Mouse (Mus musculus) liver, adult (tissue): ENCODE data around the gene Lpp.

ENCODE experiments used
- GATA4 ChIP-seq: IDR thresholded peaks from 2 replicates; pipeline ENCODE4 v1.6.1; 2014; ENCODE audit warnings: mild to moderate bottlenecking, low read length; ENCODE audit not compliant: insufficient replicate concordance

Lpp gene

GRCm38 (mm10) chr16:24644760-24645406 is 251.6 kb downstream of the Lpp start:
- TF ChIP-seq GATA4: no peak

GRCm38 (mm10) chr16:24645906-24646603 is 252.7 kb downstream of the Lpp start:
- no peak for TF ChIP-seq GATA4

- no peak for TF ChIP-seq GATA4
Observed at GRCm38 (mm10) chr16:24651655-24652654, 258.6 kb downstream of the Lpp start.

GRCm38 (mm10) chr16:24653041-24653440 is 259.7 kb downstream of the Lpp start:
- TF ChIP-seq GATA4: no peak

- TF ChIP-seq GATA4: no peak
Observed at GRCm38 (mm10) chr16:24655116-24655515, 261.8 kb downstream of the Lpp start.

- no peak for TF ChIP-seq GATA4
Observed at GRCm38 (mm10) chr16:24656026-24656425, 262.7 kb downstream of the Lpp start.

- TF ChIP-seq GATA4: no peak
Observed at GRCm38 (mm10) chr16:24656752-24657151, 263.4 kb downstream of the Lpp start.

GRCm38 (mm10) chr16:24659049-24659448 is 265.7 kb downstream of the Lpp start:
- TF ChIP-seq GATA4: no peak

GRCm38 (mm10) chr16:24664131-24664530 is 270.8 kb downstream of the Lpp start:
- TF ChIP-seq GATA4: no peak

- TF ChIP-seq GATA4: no peak
Observed at GRCm38 (mm10) chr16:24669718-24670460, 276.6 kb downstream of the Lpp start.

GRCm38 (mm10) chr16:24678942-24679341 is 285.6 kb downstream of the Lpp start:
- TF ChIP-seq GATA4: no peak

GRCm38 (mm10) chr16:24695062-24695461 is 301.8 kb downstream of the Lpp start:
- TF ChIP-seq GATA4: no peak

GRCm38 (mm10) chr16:24704215-24704614 is 310.9 kb downstream of the Lpp start:
- no peak for TF ChIP-seq GATA4

GRCm38 (mm10) chr16:24723641-24724040 is 330.3 kb downstream of the Lpp start:
- no peak for TF ChIP-seq GATA4

- no peak for TF ChIP-seq GATA4
Observed at GRCm38 (mm10) chr16:24732751-24733150, 339.4 kb downstream of the Lpp start.
